Mouse (Mus musculus): ENCODE measurements around the gene Smg9.

GRCm38 (mm10) chr7:24396832-24397231 lies 2.6 kb upstream of the Smg9 start:
- TF ChIP-seq POLR2A (IDR thresholded peaks at IDR 0.05; ENCODE audit: insufficient read depth, low read depth, low read length) (no peak), CTCF (IDR thresholded peaks at IDR 0.05; ENCODE audit: insufficient read depth, low read depth, low read length) (no peak)

Measured in olfactory bulb, adult 2 months (tissue).